Mouse (Mus musculus): ENCODE results near the gene Gnaq.
"Not testable (repeated sequence)": the region's sequence is repeated elsewhere in the genome, so short reads cannot be mapped to it uniquely, and the experiment has no call there.

Gnaq gene

GRCm38 (mm10) chr19:16141857-16142256 is 9.2 kb downstream of the Gnaq start:
- in situ Hi-C loops (cut with MboI; ENCODE audit: low sequenced_read_pairs) = loop anchor here (25.0 kb wide), 1 partner anchor 195 kb away; no protein-coding TSS in a partner anchor

DNA sequence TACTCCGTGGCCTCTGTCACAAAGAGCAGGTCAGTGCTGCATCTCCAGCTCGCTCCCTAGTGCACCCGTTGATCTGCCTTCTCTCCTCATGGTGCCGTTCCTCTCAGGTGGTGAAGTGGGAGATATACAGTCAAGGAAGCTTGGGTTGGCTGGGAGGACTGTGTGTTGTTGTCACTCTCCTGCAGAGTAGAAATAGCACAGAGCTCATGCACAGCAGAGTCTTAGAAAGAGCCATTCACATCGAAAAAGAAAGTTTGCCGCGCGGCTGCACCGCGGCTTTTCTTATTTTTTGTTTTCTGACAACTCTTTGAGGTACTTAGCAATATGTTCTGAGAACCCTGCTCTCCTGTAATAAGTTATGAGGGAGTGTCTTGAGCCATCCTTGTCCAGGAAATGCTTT is 10.4 kb downstream of the Gnaq start:
- in situ Hi-C loops (cut with MboI; ENCODE audit: low sequenced_read_pairs) = loop anchor here (25.0 kb wide), 1 partner anchor 194 kb away; no protein-coding TSS in a partner anchor

DNA sequence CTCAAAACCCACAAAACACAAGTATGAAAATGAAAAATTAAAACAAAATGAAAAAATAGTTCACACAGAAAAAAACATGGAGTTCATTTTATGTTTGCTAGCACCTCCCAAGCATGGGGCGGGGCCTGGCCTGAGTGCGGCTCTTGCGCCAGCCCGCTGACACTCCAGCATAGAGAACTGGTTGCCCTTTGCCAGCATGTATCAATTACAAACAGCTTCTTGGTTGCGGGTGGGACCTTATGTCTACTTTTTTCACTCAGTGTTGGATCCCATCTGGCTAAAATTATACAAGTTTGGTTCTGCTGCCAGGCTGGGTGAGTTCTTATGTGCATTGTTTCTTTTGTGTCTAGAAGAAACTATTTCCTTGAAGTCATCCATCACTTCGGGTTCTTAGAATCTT is 14.8 kb downstream of the Gnaq start:
- in situ Hi-C loops (cut with MboI; ENCODE audit: low sequenced_read_pairs) = loop anchor here (25.0 kb wide), 1 partner anchor 190 kb away; no protein-coding TSS in a partner anchor

- in situ Hi-C loops (cut with MboI; ENCODE audit: low sequenced_read_pairs) = loop anchor here (25.0 kb wide), 1 partner anchor 188 kb away; no protein-coding TSS in a partner anchor
Observed at GRCm38 (mm10) chr19:16149094-16149493, 16.5 kb downstream of the Gnaq start.

GRCm38 (mm10) chr19:16150328-16150727 is 17.7 kb downstream of the Gnaq start:
- in situ Hi-C loops (cut with MboI; ENCODE audit: low sequenced_read_pairs) = no loop called here

- in situ Hi-C loops (cut with MboI; ENCODE audit: low sequenced_read_pairs) = no loop called here
Observed at GRCm38 (mm10) chr19:16153851-16154250, 21.2 kb downstream of the Gnaq start.

DNA sequence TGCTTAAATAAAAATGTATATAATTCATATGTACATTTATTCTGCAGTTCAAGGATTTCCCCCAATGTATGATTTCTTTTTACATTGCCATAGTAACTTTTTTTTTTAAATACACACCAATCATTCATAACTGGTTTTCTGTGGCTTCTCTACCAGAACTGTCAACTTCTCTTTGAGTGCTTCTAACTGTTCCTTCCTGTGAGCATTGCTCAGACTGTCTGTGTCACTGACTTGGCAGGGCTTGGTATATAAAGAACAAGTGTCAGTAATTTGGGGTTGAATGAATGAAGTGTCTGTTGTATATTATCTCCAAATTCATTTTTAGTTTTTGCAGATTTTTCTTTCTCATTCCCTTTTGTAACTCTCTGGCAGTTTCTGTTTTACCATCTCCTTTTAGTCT is 21.8 kb downstream of the Gnaq start:
- in situ Hi-C loops (cut with MboI; ENCODE audit: low sequenced_read_pairs) = no loop called here

- in situ Hi-C loops (cut with MboI; ENCODE audit: low sequenced_read_pairs) = no loop called here
Observed at GRCm38 (mm10) chr19:16157120-16157519, 24.5 kb downstream of the Gnaq start.

GRCm38 (mm10) chr19:16160759-16161158 is 28.1 kb downstream of the Gnaq start:
- in situ Hi-C loops (cut with MboI; ENCODE audit: low sequenced_read_pairs) = no loop called here

DNA sequence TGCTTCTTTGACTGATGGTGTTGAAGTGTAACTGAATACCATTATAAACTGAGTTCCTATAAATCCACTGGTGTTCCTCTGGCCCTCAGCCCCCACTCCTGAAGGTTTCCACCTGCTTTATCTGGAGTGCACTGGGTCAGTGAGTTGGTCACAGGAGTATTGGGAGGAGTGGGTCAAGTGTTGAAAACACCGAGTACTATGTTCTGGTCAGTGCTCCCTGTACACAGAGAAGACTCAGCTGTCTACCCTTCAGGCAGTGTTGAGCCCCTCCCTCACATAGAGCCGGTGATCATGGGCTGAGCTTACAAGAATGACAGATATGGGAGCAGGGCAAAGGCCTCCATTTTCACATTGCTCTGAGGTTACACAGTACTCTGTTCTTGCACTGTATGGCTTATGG is 28.6 kb downstream of the Gnaq start:
- in situ Hi-C loops (cut with MboI; ENCODE audit: low sequenced_read_pairs) = no loop called here

GRCm38 (mm10) chr19:16164396-16164795 is 31.8 kb downstream of the Gnaq start:
- in situ Hi-C loops (cut with MboI; ENCODE audit: low sequenced_read_pairs) = not testable (repeated sequence)

DNA sequence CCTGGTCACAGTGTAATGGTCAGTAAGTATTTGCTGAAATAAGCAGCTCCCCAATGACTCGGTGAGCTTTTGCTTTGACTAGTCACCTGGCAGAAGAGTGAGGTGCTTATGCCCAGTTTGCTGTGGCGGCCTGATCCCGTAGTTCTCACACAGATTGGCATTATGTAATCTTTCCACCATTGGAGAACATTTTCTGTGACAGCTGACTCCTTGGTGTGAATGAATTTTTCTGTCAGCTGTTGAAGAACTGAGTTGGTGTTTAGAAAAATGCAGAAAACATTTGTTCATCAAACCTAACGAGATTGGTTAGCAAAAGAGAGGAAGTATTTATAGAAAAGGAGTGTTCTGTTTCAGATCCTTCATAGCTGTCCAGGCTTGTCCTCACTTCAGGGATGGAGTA is 34.6 kb downstream of the Gnaq start:
- in situ Hi-C loops (cut with MboI; ENCODE audit: low sequenced_read_pairs) = no loop called here

DNA sequence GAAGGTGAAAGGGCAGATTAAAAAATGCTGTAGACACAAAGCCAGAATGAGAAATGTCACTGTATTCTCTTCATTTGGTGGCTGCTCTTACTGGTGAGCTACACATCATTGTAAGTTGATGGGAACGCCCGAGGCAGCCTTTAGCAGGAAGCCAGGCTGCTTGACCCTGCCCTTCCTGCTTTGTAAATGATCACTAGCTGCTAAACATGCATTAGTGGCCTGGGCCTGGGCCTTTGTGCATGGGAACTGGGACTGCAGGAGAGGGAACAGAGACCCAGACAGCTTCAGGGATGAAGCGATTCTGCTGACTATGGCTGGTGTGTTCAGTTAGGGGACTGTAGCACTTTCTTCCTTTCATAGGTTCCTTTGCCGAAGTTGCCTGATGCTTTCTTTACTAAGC is 35.6 kb downstream of the Gnaq start:
- in situ Hi-C loops (cut with MboI; ENCODE audit: low sequenced_read_pairs) = no loop called here

DNA sequence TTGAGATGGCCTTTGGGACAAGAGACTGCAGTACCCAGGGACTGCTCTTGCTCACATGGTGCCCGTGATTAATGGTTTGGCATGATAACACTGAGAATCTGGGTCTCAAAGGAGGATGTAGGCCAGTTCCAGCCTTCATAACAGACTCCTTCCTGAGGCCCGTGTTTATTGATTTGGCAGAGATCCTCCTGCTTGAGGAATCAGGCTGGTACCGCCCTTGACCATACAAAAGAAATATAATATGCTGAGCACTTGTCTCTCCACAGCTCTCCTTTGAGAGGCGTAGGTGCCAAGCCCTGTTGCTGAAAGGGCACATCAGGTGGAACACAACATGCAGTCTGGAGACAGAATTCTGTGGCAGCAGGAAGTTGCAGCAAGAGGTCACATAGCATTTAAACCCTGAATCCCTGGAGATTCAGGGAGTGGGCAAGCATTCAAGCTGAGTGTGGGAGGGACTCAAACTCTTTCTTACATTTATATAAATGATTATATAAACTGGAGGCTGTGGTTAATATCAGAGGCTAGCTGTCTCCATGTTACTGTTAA is 36.1 kb downstream of the Gnaq start:
- in situ Hi-C loops (cut with MboI; ENCODE audit: low sequenced_read_pairs) = no loop called here

DNA sequence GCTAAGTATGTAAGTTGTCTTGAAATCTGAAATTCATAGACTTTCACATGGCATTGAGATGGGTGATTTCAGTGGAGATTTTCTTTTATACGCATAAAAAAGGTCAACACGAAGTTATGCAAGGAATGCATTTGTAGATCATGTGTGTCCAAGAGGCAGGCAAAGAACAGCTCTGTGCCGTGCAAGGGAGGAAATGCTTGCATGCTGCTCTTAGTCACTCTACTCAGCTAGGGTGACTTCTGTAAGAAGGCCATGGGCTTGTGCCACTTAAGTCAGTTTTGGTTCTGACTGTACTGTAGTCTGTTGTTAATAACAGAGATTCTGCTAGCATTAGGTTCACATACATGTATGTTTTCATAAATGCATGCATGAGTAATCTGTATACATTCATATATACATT is 38.1 kb downstream of the Gnaq start:
- in situ Hi-C loops (cut with MboI; ENCODE audit: low sequenced_read_pairs) = no loop called here

- in situ Hi-C loops (cut with MboI; ENCODE audit: low sequenced_read_pairs) = no loop called here
Observed at GRCm38 (mm10) chr19:16173721-16174120, 41.1 kb downstream of the Gnaq start.

GRCm38 (mm10) chr19:16176426-16176825 is 43.8 kb downstream of the Gnaq start:
- in situ Hi-C loops (cut with MboI; ENCODE audit: low sequenced_read_pairs) = no loop called here

DNA sequence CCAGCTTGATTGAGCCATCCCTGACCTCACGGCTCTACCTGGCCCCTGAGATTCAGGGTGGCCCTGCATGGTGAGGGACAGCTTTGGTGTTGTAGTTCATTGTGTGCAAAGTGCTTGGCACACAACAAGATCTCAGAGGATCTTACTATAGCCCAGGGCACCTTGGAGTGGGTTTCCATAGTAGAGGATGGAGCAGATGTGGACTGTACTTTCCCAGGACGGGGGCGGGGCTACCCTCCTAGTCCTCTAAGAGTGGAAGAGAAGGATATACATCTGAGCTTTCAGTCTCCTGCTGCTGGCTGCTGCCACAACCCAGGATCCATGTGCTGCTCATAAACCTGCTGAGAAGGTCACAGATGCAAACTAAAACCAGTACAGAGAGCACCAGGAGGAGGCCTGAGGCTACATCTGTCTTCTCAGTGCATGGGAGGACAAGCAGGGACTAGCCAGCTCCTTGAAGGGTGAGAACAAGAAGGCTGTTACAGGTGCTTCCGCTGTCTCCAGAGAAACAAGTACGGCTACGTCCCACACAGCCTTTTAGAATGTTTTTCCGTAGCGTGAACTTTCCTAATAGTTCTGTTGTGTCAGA is 44.6 kb downstream of the Gnaq start:
- in situ Hi-C loops (cut with MboI; ENCODE audit: low sequenced_read_pairs) = no loop called here

- in situ Hi-C loops (cut with MboI; ENCODE audit: low sequenced_read_pairs) = no loop called here
Observed at GRCm38 (mm10) chr19:16181258-16181657, 48.6 kb downstream of the Gnaq start.

DNA sequence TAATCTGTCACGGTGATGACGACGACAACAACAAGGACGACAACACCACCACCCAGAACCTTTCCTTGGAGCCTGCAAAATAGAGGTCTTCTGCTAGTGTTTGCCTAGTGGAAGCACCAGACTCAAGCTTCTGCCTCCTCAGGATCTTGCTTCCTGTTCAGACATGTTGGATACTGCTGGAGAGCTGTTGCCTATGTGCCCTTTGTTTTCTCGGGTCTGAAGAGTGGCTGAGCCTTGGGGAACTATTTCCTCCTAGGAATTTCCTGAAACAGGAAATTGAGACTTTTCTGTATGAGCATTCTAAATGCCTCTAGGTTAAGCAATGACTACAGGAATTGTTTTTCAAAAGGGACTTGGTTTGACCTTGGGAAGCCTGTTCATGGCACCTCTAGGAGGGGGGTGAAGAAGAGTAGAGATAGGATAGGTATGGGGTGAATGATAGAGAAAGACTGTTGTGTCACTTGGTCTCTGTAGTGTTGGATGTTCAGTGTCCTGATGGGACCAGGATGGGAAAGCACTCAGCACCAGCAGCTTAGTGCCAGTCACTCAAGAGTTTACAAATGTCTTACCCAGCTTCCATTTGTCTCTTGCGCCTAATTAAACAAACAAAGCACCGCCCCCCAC is 49.3 kb downstream of the Gnaq start:
- in situ Hi-C loops (cut with MboI; ENCODE audit: low sequenced_read_pairs) = no loop called here

- in situ Hi-C loops (cut with MboI; ENCODE audit: low sequenced_read_pairs) = no loop called here
Observed at GRCm38 (mm10) chr19:16183592-16184365, 51.1 kb downstream of the Gnaq start.

DNA sequence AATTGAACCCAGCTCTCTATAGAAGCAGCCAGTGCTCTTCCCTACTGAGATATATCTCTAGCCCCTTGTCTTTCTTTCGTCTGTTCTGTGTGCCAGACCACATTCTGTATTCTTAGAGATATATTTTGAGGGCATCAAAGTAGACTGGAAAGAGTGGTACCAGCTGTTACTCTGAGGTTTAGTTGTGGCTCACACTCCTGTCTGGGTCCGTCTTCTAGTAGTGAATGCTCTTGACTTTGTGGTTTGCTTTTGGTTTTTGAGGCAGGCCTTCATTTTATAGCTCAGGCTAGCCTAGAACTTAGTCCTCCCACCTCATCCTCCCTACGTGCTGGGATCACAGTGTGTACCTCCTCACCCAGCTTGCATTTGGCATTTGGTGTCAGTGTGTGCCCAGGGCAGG is 54.4 kb downstream of the Gnaq start:
- in situ Hi-C loops (cut with MboI; ENCODE audit: low sequenced_read_pairs) = no loop called here

Data from CH12F3 (cell line).